Mouse (Mus musculus): ENCODE data around the gene Ush1c.
"Not testable (repeated sequence)": the region's sequence is repeated elsewhere in the genome, so short reads cannot be mapped to it uniquely, and the experiment has no call there.

The Ush1c gene

GRCm38 (mm10) chr7:46204775-46205174, 33.5 kb downstream of the Ush1c start:
- no peak for DNase-seq (ENCODE audit: low read depth, low spot score)

DNA sequence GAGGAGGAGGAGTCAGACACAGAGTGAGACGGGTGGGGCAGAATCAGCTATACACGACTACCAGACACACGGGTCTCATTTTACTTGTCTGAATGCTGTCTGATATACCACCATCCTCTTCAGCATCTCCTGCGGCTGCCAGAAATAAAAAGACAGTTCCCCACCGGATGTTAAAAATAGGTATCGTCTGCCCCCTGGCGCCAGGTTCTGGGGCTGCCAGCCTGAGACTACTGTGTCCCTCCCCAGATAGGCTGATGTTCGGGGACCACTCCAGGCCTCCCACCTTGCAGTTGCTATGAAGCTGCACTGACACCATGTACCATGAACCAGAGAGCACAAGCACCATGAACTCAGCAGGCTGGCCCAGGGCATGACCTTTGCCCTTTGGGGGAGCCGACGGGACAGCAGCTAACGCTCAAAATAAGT, 34.2 kb downstream of the Ush1c start:
- DNase-seq (ENCODE audit: low read depth, low spot score) = no peak

- DNase-seq (ENCODE audit: low read depth, low spot score) = no peak
These were observed 36.7 kb downstream of the Ush1c start for GRCm38 (mm10) chr7:46201649-46202048.

DNA sequence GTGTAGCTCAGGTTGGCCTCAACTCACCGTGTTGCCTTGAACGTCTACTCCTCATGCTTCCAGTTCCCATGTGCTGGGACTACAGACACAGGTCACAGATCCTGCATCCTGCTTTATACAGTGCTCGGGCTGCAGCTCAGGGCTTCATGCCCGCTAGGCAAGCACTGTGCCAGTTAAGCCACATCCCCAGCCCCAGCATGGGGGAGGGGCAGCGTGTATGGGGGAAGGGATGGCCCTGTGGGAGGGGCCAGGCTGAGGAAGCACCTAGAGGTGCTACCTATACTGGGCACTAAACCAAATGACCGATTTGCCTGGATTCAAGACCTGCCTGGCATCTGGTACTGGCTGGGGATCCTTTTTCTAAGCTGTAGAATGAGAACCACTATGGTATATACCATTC, 38.3 kb downstream of the Ush1c start:
- DNase-seq (ENCODE audit: low read depth, low spot score) = no peak

GRCm38 (mm10) chr7:46195356-46195755, 42.9 kb downstream of the Ush1c start:
- DNase-seq (ENCODE audit: low read depth, low spot score) = no peak

- no peak for DNase-seq (ENCODE audit: low read depth, low spot score)
These were observed 54.1 kb downstream of the Ush1c start for GRCm38 (mm10) chr7:46184232-46184631.

DNA sequence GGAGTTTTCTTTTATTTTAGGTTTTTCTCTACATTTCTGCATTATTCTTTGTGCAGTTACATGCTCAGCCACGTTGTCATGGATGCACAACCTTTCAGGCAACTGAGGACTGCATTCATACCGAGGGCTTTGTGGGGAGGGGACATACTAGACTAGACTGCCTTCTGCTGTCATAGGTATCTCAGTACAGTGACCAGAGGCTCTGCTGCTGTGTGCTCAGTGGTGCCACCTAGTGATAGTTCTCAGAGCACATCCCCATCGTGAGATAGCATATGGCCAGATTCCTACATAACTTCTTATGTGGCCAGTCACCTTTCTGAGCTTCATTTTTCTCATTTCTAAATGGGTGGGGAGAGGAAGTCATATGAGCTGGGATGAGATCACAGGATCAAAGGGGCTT, 56.7 kb downstream of the Ush1c start:
- peak; percentile 6 for DNase-seq (ENCODE audit: low read depth, low spot score)

DNA sequence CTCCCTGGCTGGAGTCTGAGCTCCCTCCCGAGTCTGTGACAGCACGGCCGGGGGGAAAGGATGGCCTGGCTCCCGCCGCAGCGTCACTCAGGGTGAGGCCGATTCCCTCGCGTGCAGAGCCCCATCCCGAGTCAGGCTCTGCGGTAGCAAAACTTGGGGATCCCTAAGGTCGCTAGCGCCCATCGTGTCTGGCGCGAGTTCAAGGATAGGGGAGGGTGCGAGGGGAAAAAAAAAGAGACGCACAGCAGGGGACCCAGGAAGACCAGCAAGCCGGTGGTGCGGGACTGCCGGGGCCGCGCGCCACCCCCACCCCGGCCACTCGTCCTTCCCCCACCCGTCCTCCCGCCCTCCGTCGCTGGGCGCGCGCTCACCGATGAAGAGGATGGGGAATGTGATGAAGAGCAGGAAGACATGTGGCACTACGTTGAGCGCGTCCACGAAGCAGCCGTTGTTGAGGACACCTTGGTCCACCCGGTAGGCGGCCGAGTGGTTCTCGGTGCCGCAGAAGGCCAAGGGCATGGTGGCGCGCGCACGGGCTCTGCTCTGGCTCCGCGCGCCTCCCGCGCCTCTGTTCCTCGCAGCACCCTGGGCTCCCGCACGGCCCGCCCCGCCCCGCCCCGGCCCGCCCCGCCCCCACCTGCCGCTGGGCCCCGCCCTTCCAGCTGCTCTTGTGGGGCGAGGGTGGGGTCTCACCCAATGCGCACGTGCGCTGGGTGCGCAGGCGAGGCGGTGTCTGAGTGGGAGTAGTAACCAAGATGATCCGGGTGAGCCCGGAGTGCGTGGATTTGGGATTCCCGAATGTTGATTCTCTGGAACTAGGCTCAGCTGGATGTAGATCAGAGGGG, 58.6 kb downstream of the Ush1c start, which contains the start of gene Abcc8:
Abcc8 (minus strand) TSS at position 603 of the 845 bp plus-strand sequence.
- DNase-seq (ENCODE audit: low read depth, low spot score) = no peak

DNA sequence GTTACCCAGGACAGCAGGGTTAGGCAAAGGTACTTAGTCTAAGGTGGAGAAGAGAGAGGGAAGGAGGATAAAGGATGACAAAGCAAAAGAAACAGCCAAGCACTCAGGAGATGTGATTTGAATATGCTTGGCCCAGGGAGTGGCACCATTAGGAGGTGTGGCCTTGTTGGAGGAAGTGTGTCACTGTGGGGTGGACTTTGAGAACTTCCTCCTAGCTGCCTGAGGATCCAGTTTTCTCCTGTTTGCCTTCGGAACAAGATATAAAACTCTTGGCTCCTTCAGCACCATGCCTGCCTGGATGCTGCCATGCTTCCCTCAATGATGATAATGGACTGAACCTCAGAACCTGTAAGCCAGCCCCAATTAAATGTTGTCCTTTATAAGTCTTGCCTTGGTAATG, 69.3 kb downstream of the Ush1c start:
- not testable (repeated sequence) for DNase-seq (ENCODE audit: low read depth, low spot score)

GRCm38 (mm10) chr7:46168402-46168801, 69.9 kb downstream of the Ush1c start:
- DNase-seq (ENCODE audit: low read depth, low spot score) = no peak

DNA sequence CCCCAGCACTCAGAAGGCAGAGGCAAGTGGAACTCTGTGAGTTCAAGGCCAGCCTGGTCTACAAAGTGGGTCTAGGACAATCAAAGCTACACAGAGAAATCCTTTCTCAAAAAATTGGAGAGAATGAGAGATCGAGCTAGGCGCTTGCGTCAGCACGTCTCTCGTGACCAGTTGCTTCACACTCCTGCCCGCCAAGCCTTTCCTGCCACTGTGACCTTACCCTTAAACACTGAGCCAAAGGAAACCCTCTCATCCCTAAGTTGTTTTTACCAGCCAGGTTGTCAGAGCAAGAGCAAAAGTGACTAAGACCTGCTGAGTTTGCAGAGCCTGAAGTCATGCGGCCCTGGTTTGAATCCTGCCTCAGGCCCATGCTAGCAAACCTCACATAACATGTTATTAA, 70.4 kb downstream of the Ush1c start:
- DNase-seq (ENCODE audit: low read depth, low spot score) = no peak

DNA sequence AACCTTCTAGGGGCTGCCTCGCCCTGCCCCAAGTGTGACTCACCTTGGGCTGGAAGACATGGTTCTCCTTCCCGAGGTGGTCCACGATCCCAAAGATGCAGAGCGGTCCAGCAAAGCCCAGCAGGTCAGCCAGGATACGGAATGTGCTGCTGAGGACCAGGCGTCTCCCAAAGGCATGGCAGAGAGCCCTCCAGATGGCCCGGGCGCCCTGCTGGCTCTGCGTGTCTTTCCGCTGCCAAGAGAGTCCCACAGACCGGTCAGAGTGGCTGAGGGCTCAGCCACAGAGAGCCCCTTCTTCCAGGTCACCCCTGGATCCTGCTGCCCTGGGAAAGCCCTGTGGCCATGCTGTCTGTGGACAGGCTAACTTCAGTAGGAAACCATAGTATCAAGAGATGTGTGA, 72.4 kb downstream of the Ush1c start:
- DNase-seq (ENCODE audit: low read depth, low spot score) = no peak

DNA sequence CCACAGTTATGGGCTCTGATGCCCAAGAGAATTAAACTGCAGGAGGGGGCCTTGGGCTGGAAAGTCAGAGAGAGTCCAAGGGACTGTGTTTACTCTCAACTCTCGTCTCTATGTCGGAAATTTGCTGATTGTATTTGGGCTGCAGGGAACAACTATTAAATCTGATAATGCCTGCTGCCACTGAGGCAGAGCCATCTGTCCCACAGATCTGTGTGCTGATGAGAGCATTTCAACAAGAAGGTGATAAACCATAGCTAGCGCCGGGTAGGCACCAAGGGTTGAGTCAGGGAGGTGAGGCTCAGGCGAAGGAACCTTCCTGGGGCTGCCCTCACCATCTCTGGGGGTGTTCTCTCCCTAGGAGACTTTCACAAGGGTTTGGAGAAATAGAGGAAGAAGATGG, 75.6 kb downstream of the Ush1c start:
- DNase-seq (ENCODE audit: low read depth, low spot score) = no peak

- no peak for DNase-seq (ENCODE audit: low read depth, low spot score)
These were observed 76.1 kb downstream of the Ush1c start for GRCm38 (mm10) chr7:46162132-46162727.

- no peak for DNase-seq (ENCODE audit: low read depth, low spot score)
These were observed 76.7 kb downstream of the Ush1c start for GRCm38 (mm10) chr7:46161615-46162014.

DNA sequence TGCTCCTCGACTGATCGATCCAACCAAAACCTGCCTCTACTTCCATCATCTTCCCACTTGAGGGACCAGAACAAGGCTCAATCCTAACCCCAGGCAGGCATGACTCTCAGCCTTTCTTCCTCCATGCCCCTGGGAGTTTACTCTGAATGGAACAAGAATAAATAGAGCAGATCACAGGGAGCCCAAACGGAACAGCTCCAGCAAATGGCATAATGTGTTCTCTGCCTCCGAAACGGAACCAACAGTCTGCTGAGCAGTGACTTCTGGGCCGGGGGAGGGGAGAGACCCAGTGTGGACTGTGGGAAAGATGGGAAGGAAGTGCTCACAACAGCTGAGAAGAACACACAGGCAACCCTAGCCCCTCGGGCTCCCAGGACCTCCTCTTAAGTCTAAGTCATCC, 80.6 kb downstream of the Ush1c start:
- DNase-seq (ENCODE audit: low read depth, low spot score) = no peak

GRCm38 (mm10) chr7:46154498-46155488, 83.5 kb downstream of the Ush1c start:
- DNase-seq (ENCODE audit: low read depth, low spot score) = no peak

DNA sequence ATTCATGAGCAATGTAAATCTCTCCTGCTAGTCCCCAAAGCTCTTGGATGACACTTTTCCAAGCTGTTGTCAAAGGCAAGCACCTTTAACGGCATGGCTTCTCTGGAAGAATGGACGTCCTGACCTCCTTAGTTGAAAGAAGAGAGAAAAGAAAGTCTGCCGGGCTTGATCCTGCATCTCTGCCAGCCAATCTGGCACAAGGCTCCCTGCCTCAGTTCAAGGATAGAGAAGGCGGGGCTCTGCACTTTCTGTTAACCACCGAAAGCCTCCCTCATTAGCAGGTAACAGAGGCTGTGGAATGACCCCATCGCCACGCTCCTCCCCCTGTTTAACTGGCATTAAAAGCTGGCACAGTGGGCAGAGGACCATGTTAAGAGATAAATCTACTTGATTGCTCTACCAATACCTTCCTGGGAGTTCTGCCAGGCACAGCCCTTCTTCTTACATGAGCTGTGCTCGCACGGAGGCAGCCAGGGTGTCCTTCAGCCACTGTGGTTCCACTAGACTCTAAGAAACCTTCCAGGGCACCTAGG, 85.4 kb downstream of the Ush1c start:
- DNase-seq (ENCODE audit: low read depth, low spot score) = no peak

DNA sequence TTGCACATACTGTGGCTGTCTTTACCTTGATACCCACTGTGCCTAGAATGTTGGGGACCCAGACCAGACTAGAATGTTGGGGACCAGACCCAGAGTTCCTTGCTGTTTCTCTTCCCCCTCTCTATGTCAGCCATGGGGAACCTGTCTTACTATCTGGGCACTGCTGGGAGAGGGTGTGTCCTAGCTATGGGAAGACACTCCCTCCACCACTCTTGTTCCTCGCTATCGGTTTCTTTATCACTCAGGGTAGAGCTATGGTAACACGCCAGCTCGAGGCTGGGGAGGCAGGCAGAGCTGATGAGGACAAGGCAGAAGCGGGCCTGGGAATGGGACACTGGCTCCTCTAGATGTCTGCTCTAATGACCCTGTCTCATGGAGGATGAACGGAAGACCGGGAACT, 90.9 kb downstream of the Ush1c start:
- no peak for DNase-seq (ENCODE audit: low read depth, low spot score)

- no peak for DNase-seq (ENCODE audit: low read depth, low spot score)
These were observed 91.5 kb downstream of the Ush1c start for GRCm38 (mm10) chr7:46146675-46147308.
